Mouse (Mus musculus) liver, embryonic 14.5 days (tissue): Measurements from ENCODE around the gene Bzw2. TPM values are rescaled to one million over a fixed set of nuclear protein-coding genes. Genes with fewer than 3 reads are reported as not detected.

Experiments
- ATAC-seq: fragments of 200-750 bp; cut with Nextera tagmentation; 2 replicates; pipeline ENCODE4 v1.8.0; 2017; ENCODE audit warnings: moderate number of reproducible peaks, mild to moderate bottlenecking, moderate library complexity; ENCODE audit not compliant: insufficient read depth
- DNase-seq, 3 experiments: peaks; one replicate each; pipeline ENCODE4 v3.0.0-alpha.2; 2012 to 2013; ENCODE audit warnings: low read depth in 3 of 3, low spot score in 3 of 3
- H3K27ac ChIP-seq: fragments of 300-500 bp; sonication (generic); 2 replicates; pipeline ENCODE4 v1.5.1; 2014; ENCODE audit warnings: moderate library complexity, mild to moderate bottlenecking, control low read depth, inconsistent platforms
- H3K27me3 ChIP-seq: fragments of 300-500 bp; sonication (generic); 2 replicates; pipeline ENCODE4 v1.6.1; 2014; ENCODE audit warnings: mild to moderate bottlenecking, low read length, moderate library complexity; ENCODE audit not compliant: control insufficient read depth, insufficient read depth
- H3K36me3 ChIP-seq: fragments of 300-500 bp; sonication (generic); replicated peaks from 2 replicates; pipeline ENCODE4 v1.6.1; 2014; ENCODE audit warnings: low read depth; ENCODE audit not compliant: control insufficient read depth, insufficient read depth
- H3K4me1 ChIP-seq, 2 experiments: fragments of 200-500 bp in 1 of 2; fragments of 300-500 bp in 1 of 2; sonication (generic) in 1 of 2; replicated peaks; 2 replicates each; pipeline ENCODE4 v1.6.1; 2012 to 2014; ENCODE audit warnings: antibody characterized with exemption in 1 of 2, inconsistent platforms in 1 of 2, low read length in 1 of 2; ENCODE audit not compliant: control insufficient read depth in 2 of 2, insufficient read depth in 2 of 2
- H3K4me2 ChIP-seq: fragments of 300-500 bp; sonication (generic); 2 replicates; pipeline ENCODE4 v1.6.1; 2014; ENCODE audit warnings: low read depth, mild to moderate bottlenecking, control low read depth, moderate library complexity
- H3K4me3 ChIP-seq, 2 experiments: fragments of 200-500 bp in 1 of 2; fragments of 300-500 bp in 1 of 2; sonication (generic) in 1 of 2; 2 replicates each; pipeline ENCODE4 v1.5.1; 2012 to 2014; ENCODE audit warnings: low read depth in 2 of 2, low read length in 2 of 2, mild to moderate bottlenecking in 2 of 2, control low read depth in 1 of 2, inconsistent platforms in 1 of 2, moderate library complexity in 1 of 2; ENCODE audit not compliant: insufficient read depth in 1 of 2
- H3K9ac ChIP-seq: fragments of 300-500 bp; sonication (generic); replicated peaks from 2 replicates; pipeline ENCODE4 v1.6.1; 2014; ENCODE audit warnings: mild to moderate bottlenecking, control low read depth, moderate library complexity
- H3K9me3 ChIP-seq: fragments of 300-500 bp; sonication (generic); 2 replicates; pipeline ENCODE4 v1.6.1; 2016; ENCODE audit warnings: low read length, mixed read lengths; ENCODE audit not compliant: control insufficient read depth
- CTCF ChIP-seq: IDR thresholded peaks from 2 replicates; pipeline ENCODE4 v1.5.1; 2016; ENCODE audit warnings: antibody characterized with exemption, low read depth, control low read depth
- EP300 ChIP-seq: IDR thresholded peaks from 2 replicates; pipeline ENCODE4 v1.6.1; 2016; ENCODE audit warnings: antibody characterized with exemption, low read depth
- WGBS: fragments of 180-500 bp; shearing (Covaris S2); extraction: QIAGEN DNeasy Blood & Tissue Kit; methylation state at CpG from one replicate; pipeline ENCODE4 v1.1.7; 2014; ENCODE audit not compliant: insufficient replicate concordance; 5-methylcytosine and 5-hydroxymethylcytosine counted together
- polyA plus RNA-seq, 2 experiments: library from polyadenylated mRNA; depleted of rRNA in 1 of 2; stranded (reverse) in 1 of 2; unstranded in 1 of 2; fragments of >200 nt; fragmentation: Nextera tagmentation in 1 of 2; extraction: Ambion mirVana in 1 of 2; gene quantifications; 2 replicates each; pipeline versions ENCODE4 v1.2.1 to v1.2.3; 2012 to 2014

Gene Bzw2
- polyA plus RNA-seq, 2 experiments = 27.2 to 50.3 TPM

DNA sequence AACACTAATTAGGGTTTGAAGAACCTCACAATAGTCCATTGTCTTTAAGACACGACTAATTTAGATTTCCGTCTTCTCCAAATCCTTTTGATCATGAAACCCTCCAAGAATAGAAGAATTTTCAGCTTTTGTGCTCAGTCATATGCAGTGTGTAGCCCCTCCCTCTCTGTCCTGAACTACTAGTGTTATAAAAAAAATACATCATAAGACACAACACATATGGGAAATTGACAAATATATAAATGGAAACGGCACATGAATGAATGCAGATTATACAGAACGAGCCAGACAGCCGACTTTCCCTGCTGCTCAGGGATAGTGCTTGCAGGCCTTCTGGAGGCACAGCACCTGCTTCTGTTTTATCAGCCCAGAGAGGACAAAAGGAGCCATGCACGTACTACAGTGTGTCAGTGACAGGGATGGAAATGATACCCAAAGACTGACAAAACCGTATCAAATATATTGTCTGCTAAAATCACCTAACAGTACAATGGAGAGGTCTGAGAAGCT lies 62.5 kb downstream of the Bzw2 start:
- no peaks in the 10 kb centered on the region for H3K9me3 ChIP-seq
- no peak overlapping the region for H3K27ac ChIP-seq
- H3K4me2 ChIP-seq = no peak overlapping the region
- H3K36me3 ChIP-seq = no peaks in the 10 kb centered on the region; the same call in 1 of the 2 replicates
- DNase-seq (no peak), ATAC-seq (no peak)
- H3K27me3 ChIP-seq = no peaks in the 10 kb centered on the region
- 74% methylated on average over 7 of the region's 7 CpGs for WGBS
- no peak overlapping the region for H3K9ac ChIP-seq
- no peaks in the 10 kb centered on the region for H3K4me1 ChIP-seq
- H3K4me3 ChIP-seq = no peak overlapping the region
- TF ChIP-seq CTCF (no peak), EP300 (no peak)

DNA sequence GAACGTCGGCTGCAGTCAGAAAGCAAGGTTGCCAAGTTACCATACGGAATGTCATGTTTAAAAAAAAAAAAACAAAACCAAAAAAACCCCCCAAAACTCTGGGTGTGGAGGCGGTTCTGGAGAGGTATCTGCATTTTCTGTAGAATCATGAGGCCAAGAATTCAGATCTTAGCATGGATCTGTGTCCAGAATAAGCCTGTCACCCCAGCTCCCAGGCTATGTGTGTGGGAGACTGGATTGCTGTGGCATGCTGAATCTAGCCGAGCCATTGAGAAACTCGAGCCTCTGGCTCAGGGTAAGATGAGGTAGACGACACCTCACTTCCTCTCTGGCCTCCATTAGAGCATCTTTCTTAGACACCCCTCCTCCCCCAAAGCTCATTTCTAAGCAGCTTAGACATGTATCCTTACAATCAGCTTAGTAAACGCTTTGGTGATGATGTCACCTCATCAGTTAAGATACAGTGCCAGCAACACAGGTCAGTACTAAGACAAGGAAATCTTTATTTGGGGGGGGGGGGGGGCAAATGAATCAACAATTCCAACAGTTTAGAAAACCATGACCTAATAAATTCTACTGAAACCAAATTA lies 64.7 kb downstream of the Bzw2 start:
- H3K27ac ChIP-seq = no peak overlapping the region
- no peaks in the 10 kb centered on the region; the same call in 1 of the 2 replicates for H3K36me3 ChIP-seq
- H3K4me1 ChIP-seq = no peaks in the 10 kb centered on the region
- DNase-seq (no peak), ATAC-seq (no peak)
- WGBS = 71% methylated on average over 8 of the region's 8 CpGs
- no peak overlapping the region for H3K4me2 ChIP-seq
- H3K9ac ChIP-seq = no peak overlapping the region
- TF ChIP-seq CTCF (no peak), EP300 (no peak)
- no peaks in the 10 kb centered on the region for H3K27me3 ChIP-seq
- no peak overlapping the region for H3K4me3 ChIP-seq
- no peaks in the 10 kb centered on the region for H3K9me3 ChIP-seq

GRCm38 (mm10) chr12:36091964-36092363 lies 65.9 kb downstream of the Bzw2 start:
- Histone ChIP-seq H3K27ac (no peak overlapping the region), H3K4me2 (no peak overlapping the region), H3K4me1 (no peaks in the 10 kb centered on the region), H3K4me3 (no peak overlapping the region), H3K9ac (no peak overlapping the region), H3K9me3 (no peaks in the 10 kb centered on the region), H3K36me3 (no peaks in the 10 kb centered on the region; the same call in 1 of the 2 replicates), H3K27me3 (no peaks in the 10 kb centered on the region)
- DNase-seq = no peak
- 88% methylated on average over 10 of the region's 10 CpGs for WGBS
- no peak for ATAC-seq
- TF ChIP-seq CTCF (no peak), EP300 (no peak)

DNA sequence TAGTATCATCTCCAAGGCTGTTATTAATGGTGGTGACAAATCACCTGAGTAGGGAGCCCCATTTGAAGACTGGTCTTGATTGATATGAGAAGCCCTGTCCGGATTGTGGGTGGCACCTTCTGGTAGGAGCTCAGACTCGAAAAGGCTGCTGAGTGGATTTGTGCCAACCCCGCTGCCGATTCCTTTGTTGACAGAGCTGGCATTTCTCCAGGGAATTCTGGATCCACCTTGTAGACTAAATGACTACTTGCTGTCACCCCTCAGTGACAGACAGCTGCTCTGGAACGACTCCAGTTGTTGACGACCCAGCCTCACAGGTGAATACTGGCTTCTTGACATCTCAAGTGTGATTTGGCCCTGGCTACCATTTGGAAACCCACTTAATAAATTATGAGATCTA lies 68.7 kb downstream of the Bzw2 start:
- no peak overlapping the region for H3K9ac ChIP-seq
- no peaks in the 10 kb centered on the region for H3K27me3 ChIP-seq
- ATAC-seq = no peak
- WGBS = 66% methylated on average over 6 of the region's 6 CpGs
- no peaks in the 10 kb centered on the region for H3K9me3 ChIP-seq
- no peaks in the 10 kb centered on the region for H3K4me1 ChIP-seq
- DNase-seq = no peak
- no peak overlapping the region for H3K4me2 ChIP-seq
- H3K27ac ChIP-seq = no peak overlapping the region
- H3K4me3 ChIP-seq = no peak overlapping the region
- TF ChIP-seq EP300 (no peak), CTCF (no peak)
- H3K36me3 ChIP-seq = no peaks in the 10 kb centered on the region; the same call in 1 of the 2 replicates

DNA sequence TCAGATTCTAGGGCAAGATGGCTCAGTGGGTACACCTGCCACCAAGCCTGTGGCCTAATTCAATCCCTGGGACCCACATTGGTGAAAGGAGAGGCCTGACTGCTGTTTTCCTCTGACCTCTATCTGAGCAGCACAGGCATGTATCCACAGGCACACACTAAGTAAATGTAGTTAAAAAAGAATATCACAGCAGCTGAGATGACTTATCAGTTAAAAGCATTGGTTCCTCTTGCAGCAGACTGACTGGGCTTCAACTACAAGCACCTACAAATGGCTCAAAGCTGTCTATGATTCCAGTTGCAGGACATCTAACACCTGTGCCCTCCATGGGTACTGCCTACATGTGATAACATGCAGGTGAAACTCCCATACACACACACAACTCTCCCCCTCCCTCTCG lies 69.1 kb downstream of the Bzw2 start:
- Histone ChIP-seq H3K27ac (no peak overlapping the region), H3K4me2 (no peak overlapping the region), H3K4me3 (no peak overlapping the region), H3K36me3 (no peaks in the 10 kb centered on the region; the same call in 1 of the 2 replicates), H3K27me3 (no peaks in the 10 kb centered on the region), H3K4me1 (no peaks in the 10 kb centered on the region), H3K9me3 (no peaks in the 10 kb centered on the region), H3K9ac (no peak overlapping the region)
- DNase-seq (no peak), ATAC-seq (no peak)
- WGBS = 40% methylated on average over 1 of the region's 1 CpGs
- TF ChIP-seq CTCF (no peak), EP300 (no peak)
